Mouse (Mus musculus): ENCODE measurements around the gene Rpl28. TPM values are rescaled to one million over a fixed set of nuclear protein-coding genes. Genes with fewer than 3 reads are reported as not detected.
"Not testable (repeated sequence)": the region's sequence is repeated elsewhere in the genome, so short reads cannot be mapped to it uniquely, and the experiment has no call there.

Rpl28 gene
- polyA plus RNA-seq, 1 experiment from 2014 or later = 312 TPM

DNA sequence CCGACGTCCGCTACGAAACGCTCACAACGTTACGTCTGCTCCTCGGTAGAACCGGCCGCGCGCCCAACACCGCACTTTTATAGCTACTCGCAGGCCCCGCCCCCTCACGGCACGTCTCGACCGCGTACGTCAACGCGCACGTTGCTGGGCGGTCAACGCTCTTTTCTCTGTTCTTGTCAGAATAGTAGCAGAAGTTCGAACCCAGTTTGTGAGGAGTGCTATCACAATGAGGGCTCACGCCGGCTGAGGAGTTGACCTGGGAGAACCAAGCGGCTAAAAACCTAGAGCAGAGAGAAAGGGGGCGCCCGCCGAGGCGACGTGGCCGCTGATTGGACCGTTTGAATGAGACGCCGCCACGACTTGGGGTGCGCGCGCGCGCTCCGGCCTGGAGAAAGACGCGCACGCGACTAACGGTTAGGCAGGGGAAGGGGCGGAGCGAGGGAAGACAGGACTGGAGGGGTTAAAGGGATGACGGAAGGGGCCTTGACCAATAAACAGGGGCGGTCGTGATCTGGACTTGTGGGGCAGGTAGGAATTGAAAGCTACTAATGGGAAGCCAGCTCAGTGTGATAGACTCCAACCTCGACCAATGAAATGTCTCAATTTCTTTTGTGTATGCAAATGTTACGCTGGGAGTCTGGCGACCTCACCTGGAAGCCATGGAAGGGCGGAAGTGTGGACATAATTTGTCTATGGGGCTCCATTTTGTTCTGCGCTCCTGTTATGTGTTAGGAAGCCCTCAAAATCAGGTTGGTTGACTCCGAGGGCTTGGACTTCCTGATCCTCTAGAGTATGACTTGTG lies 19.8 kb downstream of the Rpl28 start, which contains the start of gene Ube2s:
Gene Ube2s (minus strand): TSS at position 288 of the 802 bp plus-strand sequence.
- under 1% methylated on average over 62 of the region's 62 CpGs for WGBS
- ATAC-seq (ENCODE audit: insufficient number of reproducible peaks, insufficient read depth, low FRiP score, low read depth) = peak; percentile 99

DNA sequence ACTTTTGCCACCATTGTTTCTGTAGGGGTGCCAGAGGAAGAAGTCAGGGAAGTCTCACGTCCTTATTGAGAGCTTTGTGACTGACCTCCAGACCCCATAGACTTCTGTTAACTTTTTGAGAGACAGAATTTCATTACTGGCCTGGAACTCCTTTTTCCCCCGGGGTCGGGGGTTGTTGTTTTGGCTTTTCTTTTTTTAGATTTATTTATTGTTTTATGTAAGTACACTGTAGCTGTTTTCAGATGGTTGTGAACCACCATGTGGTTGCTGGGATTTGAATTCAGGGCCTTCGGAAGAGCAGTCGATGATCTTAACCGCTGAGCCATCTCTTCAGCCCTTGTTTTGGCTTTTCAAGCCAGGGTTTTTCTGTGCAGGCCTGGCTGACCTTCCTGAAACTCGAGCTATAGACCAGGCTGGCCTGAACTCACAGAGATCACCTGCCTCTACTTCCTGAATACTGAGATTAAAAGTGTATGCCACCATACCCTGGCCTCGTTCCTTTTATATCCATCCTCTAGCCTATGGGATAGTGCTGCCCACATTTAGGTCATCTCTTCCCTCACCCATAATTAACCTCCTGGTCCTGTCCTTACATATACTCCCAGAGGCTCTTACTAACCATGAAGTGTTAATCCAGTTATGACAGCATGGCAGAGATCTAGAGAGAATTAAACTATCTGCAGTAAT lies 20.6 kb downstream of the Rpl28 start:
- H3K27ac ChIP-seq (ENCODE audit: low read length) = peak overlapping the region; percentile 73; the same call in 1 of the 2 replicates
- H3K9me3 ChIP-seq (ENCODE audit: control insufficient read depth, low read depth, low read length) = no peaks in the 10 kb centered on the region
- no peaks in the 10 kb centered on the region for H3K27me3 ChIP-seq (ENCODE audit: control insufficient read depth, insufficient read depth, low read length)
- H3K9ac ChIP-seq (replicated peaks; ENCODE audit: low read depth, low read length) = peak overlapping the region; percentile 28; the same call in 1 of the 2 replicates
- H3K4me1 ChIP-seq (ENCODE audit: control insufficient read depth, insufficient read depth, low read length) = peaks cover 11% of the 10 kb centered on the region; the same call in 1 of the 2 replicates
- peaks cover 22% of the 10 kb centered on the region for H3K36me3 ChIP-seq (ENCODE audit: control insufficient read depth, insufficient read depth, low read length)
- 28% methylated on average over 8 of the region's 8 CpGs for WGBS
- ATAC-seq (ENCODE audit: insufficient number of reproducible peaks, insufficient read depth, low FRiP score, low read depth) = no peak
- H3K4me2 ChIP-seq (replicated peaks; ENCODE audit: low read depth, low read length) = peak overlapping the region; percentile 62
- H3K4me3 ChIP-seq (ENCODE audit: low read depth, low read length) = peak overlapping the region; percentile 99

More for the DNA sequence above, 19.8 kb downstream of the Rpl28 start, which contains the start of gene Ube2s:
- Histone ChIP-seq H3K27ac (ENCODE audit: low read length) (peak within 1 kb of the TSS; percentile 97), H3K4me1 (ENCODE audit: control insufficient read depth, insufficient read depth, low read length) (peaks cover 11% of the 10 kb centered on the region; the same call in 1 of the 2 replicates), H3K9me3 (ENCODE audit: control insufficient read depth, low read depth, low read length) (no peaks in the 10 kb centered on the region), H3K9ac (replicated peaks; ENCODE audit: low read depth, low read length) (peak within 1 kb of the TSS; percentile 98), H3K4me3 (ENCODE audit: low read depth, low read length) (peak within 1 kb of the TSS; percentile 99), H3K4me2 (replicated peaks; ENCODE audit: low read depth, low read length) (peak within 1 kb of the TSS; percentile 80), H3K27me3 (ENCODE audit: control insufficient read depth, insufficient read depth, low read length) (no peaks in the 10 kb centered on the region), H3K36me3 (ENCODE audit: control insufficient read depth, insufficient read depth, low read length) (peaks cover 26% of the 10 kb centered on the region)

DNA sequence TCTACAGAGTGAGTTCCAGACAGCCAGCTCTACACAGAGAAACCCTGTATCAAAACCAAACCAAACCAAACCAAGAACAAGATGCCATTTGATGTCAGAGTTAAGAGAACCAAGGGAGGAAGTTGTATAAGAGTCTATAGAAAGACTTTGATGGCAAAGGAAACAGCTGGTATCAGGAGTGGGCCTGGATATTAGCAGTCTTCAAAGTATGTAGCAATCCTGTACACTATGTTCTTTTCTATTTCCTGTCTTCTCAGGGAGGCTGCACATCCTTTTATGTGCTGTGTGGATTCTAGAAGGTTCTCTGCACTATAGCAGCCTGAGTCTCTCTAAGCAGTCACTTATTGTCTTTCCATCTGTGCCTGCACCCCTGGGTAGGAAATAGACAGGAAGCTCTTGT lies 23.9 kb downstream of the Rpl28 start:
- no peak overlapping the region for H3K27ac ChIP-seq (ENCODE audit: low read length)
- no peak overlapping the region for H3K9ac ChIP-seq (replicated peaks; ENCODE audit: low read depth, low read length)
- ATAC-seq (ENCODE audit: insufficient number of reproducible peaks, insufficient read depth, low FRiP score, low read depth) = no peak

DNA sequence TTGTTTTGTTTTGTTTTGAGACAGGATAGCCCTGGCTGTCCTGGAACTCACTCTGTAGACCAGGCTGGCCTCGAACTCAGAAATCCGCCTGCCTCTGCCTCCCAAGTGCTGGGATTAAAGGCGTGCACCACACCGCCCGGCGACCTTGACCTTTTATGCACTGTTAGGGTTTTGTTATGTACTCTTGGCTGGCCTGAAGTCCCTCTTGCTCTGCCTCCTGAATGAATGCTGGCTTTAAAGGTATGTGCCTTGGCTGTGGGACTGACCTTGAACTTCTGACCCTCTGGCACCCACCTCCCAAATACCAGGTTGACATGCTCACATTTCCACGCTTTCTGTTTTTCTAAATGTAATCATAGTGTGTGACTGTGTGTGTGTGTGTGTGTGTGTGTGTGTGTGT lies 28.3 kb downstream of the Rpl28 start:
- not testable (repeated sequence) for H3K27me3 ChIP-seq (ENCODE audit: control insufficient read depth, insufficient read depth, low read length); H3K4me2 ChIP-seq (replicated peaks; ENCODE audit: low read depth, low read length); H3K4me1 ChIP-seq (ENCODE audit: control insufficient read depth, insufficient read depth, low read length); H3K27ac ChIP-seq (ENCODE audit: low read length); H3K36me3 ChIP-seq (ENCODE audit: control insufficient read depth, insufficient read depth, low read length); H3K9ac ChIP-seq (replicated peaks; ENCODE audit: low read depth, low read length); H3K4me3 ChIP-seq (ENCODE audit: low read depth, low read length); ATAC-seq (ENCODE audit: insufficient number of reproducible peaks, insufficient read depth, low FRiP score, low read depth); H3K9me3 ChIP-seq (ENCODE audit: control insufficient read depth, low read depth, low read length)
- WGBS = 90% methylated on average over 7 of the region's 7 CpGs

More for the DNA sequence above, 23.9 kb downstream of the Rpl28 start:
- Histone ChIP-seq H3K27me3 (ENCODE audit: control insufficient read depth, insufficient read depth, low read length) (no peaks in the 10 kb centered on the region), H3K36me3 (ENCODE audit: control insufficient read depth, insufficient read depth, low read length) (no peaks in the 10 kb centered on the region), H3K4me1 (ENCODE audit: control insufficient read depth, insufficient read depth, low read length) (no peaks in the 10 kb centered on the region), H3K4me3 (ENCODE audit: low read depth, low read length) (no peak overlapping the region), H3K9me3 (ENCODE audit: control insufficient read depth, low read depth, low read length) (no peaks in the 10 kb centered on the region), H3K4me2 (replicated peaks; ENCODE audit: low read depth, low read length) (no peak overlapping the region)

DNA sequence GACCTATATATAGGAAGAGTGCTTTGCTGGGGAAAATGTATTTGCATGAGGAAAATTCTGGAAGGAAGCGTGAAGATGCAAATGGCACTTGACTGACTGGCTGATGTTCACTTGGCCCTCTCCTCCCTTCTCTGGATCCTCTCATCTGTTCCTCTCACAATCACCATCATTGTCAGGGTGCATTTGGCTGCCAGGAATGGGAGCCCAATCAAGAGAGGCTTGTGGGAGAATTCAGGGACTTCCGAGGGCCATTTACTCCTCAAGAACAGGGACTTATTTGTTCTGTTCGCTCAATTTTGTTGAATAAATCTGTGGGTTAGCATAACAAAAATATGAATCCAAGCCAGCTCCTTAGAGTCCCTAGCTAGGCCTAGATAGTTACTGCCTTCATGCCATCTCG lies 29.0 kb downstream of the Rpl28 start:
- H3K9me3 ChIP-seq (ENCODE audit: control insufficient read depth, low read depth, low read length) = no peaks in the 10 kb centered on the region
- H3K4me2 ChIP-seq (replicated peaks; ENCODE audit: low read depth, low read length) = no peak overlapping the region
- H3K4me3 ChIP-seq (ENCODE audit: low read depth, low read length) = no peak overlapping the region
- H3K9ac ChIP-seq (replicated peaks; ENCODE audit: low read depth, low read length) = no peak overlapping the region
- H3K4me1 ChIP-seq (ENCODE audit: control insufficient read depth, insufficient read depth, low read length) = no peaks in the 10 kb centered on the region
- ATAC-seq (ENCODE audit: insufficient number of reproducible peaks, insufficient read depth, low FRiP score, low read depth) = no peak
- H3K27ac ChIP-seq (ENCODE audit: low read length) = no peak overlapping the region
- 75% methylated on average over 4 of the region's 4 CpGs for WGBS
- H3K27me3 ChIP-seq (ENCODE audit: control insufficient read depth, insufficient read depth, low read length) = no peaks in the 10 kb centered on the region
- H3K36me3 ChIP-seq (ENCODE audit: control insufficient read depth, insufficient read depth, low read length) = no peaks in the 10 kb centered on the region

DNA sequence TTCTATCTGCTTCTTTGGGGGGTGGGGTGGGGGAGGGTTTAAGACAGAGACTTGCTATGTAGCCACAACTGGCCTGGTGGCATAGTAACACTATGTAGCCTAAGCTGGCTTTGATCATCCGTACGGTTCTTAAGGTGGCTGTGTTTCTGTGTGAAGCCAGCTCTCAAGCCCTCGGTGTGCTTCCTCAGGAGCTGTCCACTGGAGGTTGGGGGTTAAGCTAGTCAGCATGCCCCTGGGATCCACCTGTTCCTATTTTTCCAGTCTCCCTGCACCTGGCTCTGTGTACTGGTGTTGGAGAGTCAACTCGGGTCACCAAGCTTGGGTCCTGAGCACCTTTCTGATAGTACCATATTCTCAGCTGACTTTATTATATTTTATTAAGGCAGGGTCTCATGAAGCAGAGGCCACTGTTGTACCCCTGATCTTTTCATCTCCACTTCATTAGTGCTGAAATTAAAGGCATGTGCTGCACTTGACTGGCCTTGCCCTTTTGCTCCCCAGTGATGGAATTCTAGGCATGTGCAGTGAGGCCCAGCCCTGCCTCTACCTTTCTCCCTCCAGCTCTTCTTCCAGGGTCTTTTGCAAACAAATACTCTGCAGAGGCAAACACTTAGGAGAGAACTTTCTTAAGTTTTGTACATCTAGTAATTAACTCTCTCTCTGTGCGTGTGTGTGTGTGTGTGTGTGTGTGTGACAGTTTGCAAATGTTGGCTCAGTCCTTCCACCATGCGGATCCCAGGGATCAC lies 29.7 kb downstream of the Rpl28 start:
- Histone ChIP-seq H3K4me1 (ENCODE audit: control insufficient read depth, insufficient read depth, low read length) (no peaks in the 10 kb centered on the region), H3K9ac (replicated peaks; ENCODE audit: low read depth, low read length) (no peak overlapping the region), H3K27ac (ENCODE audit: low read length) (no peak overlapping the region), H3K27me3 (ENCODE audit: control insufficient read depth, insufficient read depth, low read length) (no peaks in the 10 kb centered on the region), H3K9me3 (ENCODE audit: control insufficient read depth, low read depth, low read length) (no peaks in the 10 kb centered on the region), H3K4me3 (ENCODE audit: low read depth, low read length) (no peak overlapping the region), H3K36me3 (ENCODE audit: control insufficient read depth, insufficient read depth, low read length) (no peaks in the 10 kb centered on the region), H3K4me2 (replicated peaks; ENCODE audit: low read depth, low read length) (no peak overlapping the region)
- ATAC-seq (ENCODE audit: insufficient number of reproducible peaks, insufficient read depth, low FRiP score, low read depth) = no peak; the same call in 1 of the 2 replicates
- 49% methylated on average over 6 of the region's 6 CpGs for WGBS

DNA sequence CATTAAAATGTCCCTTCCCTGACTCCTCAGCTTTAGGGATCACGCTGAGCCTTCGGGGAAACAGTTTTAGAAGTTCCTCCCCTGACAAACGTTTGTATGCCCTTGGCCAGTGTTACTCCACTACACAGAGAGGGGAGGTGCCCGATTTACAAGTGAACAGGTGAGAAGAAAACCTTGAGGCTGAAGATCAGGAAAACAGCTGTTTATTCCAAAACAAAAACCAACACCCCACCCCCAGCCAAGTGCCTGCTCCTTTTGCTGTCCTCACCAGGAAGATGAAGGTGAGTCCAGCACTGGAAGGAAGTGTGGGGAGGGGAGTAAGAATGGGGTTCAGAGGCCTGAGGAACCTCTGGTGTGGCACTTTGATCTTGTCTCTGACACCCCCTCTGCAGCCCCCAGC lies 32.7 kb downstream of the Rpl28 start:
- no peak overlapping the region for H3K4me3 ChIP-seq (ENCODE audit: low read depth, low read length)
- no peaks in the 10 kb centered on the region for H3K4me1 ChIP-seq (ENCODE audit: control insufficient read depth, insufficient read depth, low read length)
- 47% methylated on average over 4 of the region's 4 CpGs for WGBS
- H3K9ac ChIP-seq (replicated peaks; ENCODE audit: low read depth, low read length) = no peak overlapping the region
- no peak overlapping the region for H3K27ac ChIP-seq (ENCODE audit: low read length)
- H3K27me3 ChIP-seq (ENCODE audit: control insufficient read depth, insufficient read depth, low read length) = no peaks in the 10 kb centered on the region
- no peaks in the 10 kb centered on the region for H3K36me3 ChIP-seq (ENCODE audit: control insufficient read depth, insufficient read depth, low read length)
- no peak overlapping the region for H3K4me2 ChIP-seq (replicated peaks; ENCODE audit: low read depth, low read length)
- no peaks in the 10 kb centered on the region for H3K9me3 ChIP-seq (ENCODE audit: control insufficient read depth, low read depth, low read length)
- no peak for ATAC-seq (ENCODE audit: insufficient number of reproducible peaks, insufficient read depth, low FRiP score, low read depth)

DNA sequence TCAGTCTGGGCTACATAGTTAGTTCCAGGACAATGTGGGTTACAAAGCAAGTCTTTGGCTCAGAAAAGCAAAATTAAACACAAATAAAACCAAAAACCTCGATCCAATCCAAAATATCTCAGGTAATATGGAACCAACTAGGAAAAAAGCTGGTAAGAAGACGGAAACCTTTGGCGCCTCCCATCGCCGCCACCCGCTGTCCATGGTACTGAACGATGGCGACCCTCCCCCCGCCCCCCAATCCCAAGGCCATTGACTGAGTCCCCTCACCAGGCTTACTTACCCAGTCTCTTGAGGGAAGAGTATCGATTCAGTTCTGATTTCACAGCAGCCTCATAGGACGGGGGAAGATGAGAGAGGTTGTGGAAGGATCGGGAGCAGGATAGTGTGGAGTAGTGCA lies 37.8 kb downstream of the Rpl28 start:
- no peak overlapping the region for H3K9ac ChIP-seq (replicated peaks; ENCODE audit: low read depth, low read length)

More for the DNA sequence above, 37.8 kb downstream of the Rpl28 start:
- H3K4me1 ChIP-seq (ENCODE audit: control insufficient read depth, insufficient read depth, low read length) = no peaks in the 10 kb centered on the region
- H3K27me3 ChIP-seq (ENCODE audit: control insufficient read depth, insufficient read depth, low read length) = peaks cover 9% of the 10 kb centered on the region; the same call in 1 of the 2 replicates
- 5% methylated on average over 12 of the region's 12 CpGs for WGBS
- no peak for ATAC-seq (ENCODE audit: insufficient number of reproducible peaks, insufficient read depth, low FRiP score, low read depth)
- no peak overlapping the region for H3K27ac ChIP-seq (ENCODE audit: low read length)
- H3K9me3 ChIP-seq (ENCODE audit: control insufficient read depth, low read depth, low read length) = no peaks in the 10 kb centered on the region
- H3K4me3 ChIP-seq (ENCODE audit: low read depth, low read length) = no peak overlapping the region
- no peak overlapping the region for H3K4me2 ChIP-seq (replicated peaks; ENCODE audit: low read depth, low read length)
- H3K36me3 ChIP-seq (ENCODE audit: control insufficient read depth, insufficient read depth, low read length) = no peaks in the 10 kb centered on the region

All from stomach, embryonic 14.5 days (tissue).